Mouse (Mus musculus) cerebellum, adult 2 months (tissue): ENCODE results near the gene Btbd7.

ENCODE experiments used
- CTCF ChIP-seq: fragments of 200-500 bp; IDR thresholded peaks from 2 replicates; pipeline ENCODE4 v1.5.1; 2011; ENCODE audit warnings: low read depth, mild to moderate bottlenecking, control low read depth, low read length, moderate library complexity, borderline replicate concordance; ENCODE audit not compliant: insufficient read depth
- POLR2A ChIP-seq: fragments of 200-500 bp; IDR thresholded peaks from 2 replicates; pipeline ENCODE4 v1.6.1; 2011; ENCODE audit warnings: low read length, control low read depth, borderline replicate concordance; ENCODE audit not compliant: insufficient read depth

DNA sequence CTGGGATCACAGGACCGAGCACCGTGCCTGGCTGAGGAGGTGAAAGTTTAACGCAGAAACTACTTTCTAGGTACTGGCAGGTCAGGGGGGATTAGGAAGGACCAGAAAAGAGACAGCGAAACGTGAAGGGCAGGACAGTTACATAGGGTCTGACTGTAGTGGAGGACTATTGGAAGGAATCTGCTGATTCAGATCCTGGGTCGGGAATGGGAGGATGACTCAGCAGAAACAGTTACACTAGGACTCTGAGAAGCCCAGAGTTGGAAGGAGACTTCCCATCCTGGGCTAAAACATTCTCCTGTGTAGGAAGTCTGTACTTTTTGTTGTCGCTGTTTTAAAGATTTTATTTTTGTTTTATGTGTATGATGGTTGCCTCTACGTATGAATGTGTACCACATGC is 106.7 kb downstream of the Btbd7 start:
- no peak for TF ChIP-seq POLR2A
- no peak for TF ChIP-seq CTCF
